Mouse (Mus musculus) MEL (cell line): ENCODE results near the gene Emx1. TPM values are rescaled to one million over a fixed set of nuclear protein-coding genes. Genes with fewer than 3 reads are reported as not detected.
"Not testable (repeated sequence)": the region's sequence is repeated elsewhere in the genome, so short reads cannot be mapped to it uniquely, and the experiment has no call there.

Experiments used
- DNase-seq: peaks from one replicate; pipeline ENCODE4 v3.0.0; 2011; ENCODE audit warnings: low read depth, low spot score
- H3K27ac ChIP-seq: 2 replicates; pipeline ENCODE4 v1.5.1; 2012; ENCODE audit warnings: low read depth, mild to moderate bottlenecking, control low read depth, low read length, moderate library complexity; ENCODE audit not compliant: control insufficient read depth
- H3K27me3 ChIP-seq, 2 experiments: fragments of 150-350 bp in 1 of 2; sonication (generic) in 1 of 2; 2 replicates each; pipeline ENCODE4 v1.6.1; 2012; ENCODE audit warnings: low read length in 2 of 2, mild to moderate bottlenecking in 2 of 2, improper control_type of control experiment in 1 of 2, moderate library complexity in 1 of 2; ENCODE audit not compliant: insufficient read depth in 2 of 2, control insufficient read depth in 1 of 2
- H3K36me3 ChIP-seq, 2 experiments: 2 replicates each; pipeline ENCODE4 v1.6.1; 2012 to 2014; ENCODE audit warnings: low read length in 2 of 2, improper control_type of control experiment in 1 of 2, inconsistent platforms in 1 of 2, mild to moderate bottlenecking in 1 of 2; ENCODE audit not compliant: insufficient read depth in 2 of 2, control insufficient read depth in 1 of 2
- H3K4me1 ChIP-seq, 2 experiments: fragments of 150-350 bp in 1 of 2; sonication (generic) in 1 of 2; 2 replicates each; pipeline ENCODE4 v1.6.1; 2012; ENCODE audit warnings: low read length in 2 of 2, improper control_type of control experiment in 1 of 2, mild to moderate bottlenecking in 1 of 2; ENCODE audit not compliant: insufficient read depth in 2 of 2, control insufficient read depth in 1 of 2
- H3K4me3 ChIP-seq, 2 experiments: fragments of 150-350 bp in 1 of 2; sonication (generic) in 1 of 2; 2 replicates each; pipeline ENCODE4 v1.5.1; 2012; ENCODE audit warnings: low read depth in 2 of 2, low read length in 2 of 2, mild to moderate bottlenecking in 2 of 2, moderate library complexity in 2 of 2, control low read depth in 1 of 2, improper control_type of control experiment in 1 of 2; ENCODE audit not compliant: control insufficient read depth in 1 of 2, insufficient read depth in 1 of 2
- H3K79me2 ChIP-seq: 2 replicates; pipeline ENCODE4 v1.6.1; 2012; ENCODE audit warnings: mild to moderate bottlenecking, low read length, moderate library complexity; ENCODE audit not compliant: control insufficient read depth, poor library complexity, insufficient read depth
- H3K9ac ChIP-seq: 2 replicates; pipeline ENCODE4 v1.6.1; 2012; ENCODE audit warnings: low read depth, mild to moderate bottlenecking, control low read depth, low read length, moderate library complexity; ENCODE audit not compliant: control insufficient read depth, poor library complexity, severe bottlenecking
- H3K9me3 ChIP-seq: fragments of 150-350 bp; sonication (generic); replicated peaks from 2 replicates; pipeline ENCODE4 v1.6.1; 2012; ENCODE audit warnings: mild to moderate bottlenecking, low read length, improper control_type of control experiment, moderate library complexity; ENCODE audit not compliant: insufficient read depth
- CTCF ChIP-seq, 3 experiments: IDR thresholded peaks in 2 of 3; conservative IDR thresholded peaks in 1 of 3; 2 replicates each; pipeline ENCODE4 v1.5.1; 2011 to 2012; ENCODE audit warnings: low read length in 3 of 3, low read depth in 2 of 3, mild to moderate bottlenecking in 2 of 3, improper control_type of control experiment in 1 of 3, inconsistent platforms in 1 of 3, mixed read lengths in 1 of 3, moderate library complexity in 1 of 3; ENCODE audit not compliant: control insufficient read depth in 1 of 3, insufficient read depth in 1 of 3, poor library complexity in 1 of 3, severe bottlenecking in 1 of 3
- E2F4 ChIP-seq: IDR thresholded peaks from 2 replicates; pipeline ENCODE4 v1.6.1; 2011; ENCODE audit warnings: low read depth, low read length, improper control_type of control experiment, borderline replicate concordance
- ELF1 ChIP-seq: IDR thresholded peaks from 2 replicates; pipeline ENCODE4 v1.6.1; 2014; ENCODE audit warnings: low read depth, mild to moderate bottlenecking, inconsistent platforms, low read length, improper control_type of control experiment, moderate library complexity
- EP300 ChIP-seq, 2 experiments: IDR thresholded peaks; 2 replicates each; pipeline ENCODE4 v1.6.1; 2011; ENCODE audit warnings: improper control_type of control experiment in 2 of 2, low read length in 2 of 2, low read depth in 1 of 2, mild to moderate bottlenecking in 1 of 2
- JUND ChIP-seq: IDR thresholded peaks from 2 replicates; pipeline ENCODE4 v1.6.1; 2011; ENCODE audit warnings: low read depth, mild to moderate bottlenecking, improper control_type of control experiment, low read length
- KAT2A ChIP-seq: conservative IDR thresholded peaks from 2 replicates; pipeline ENCODE4 v1.6.1; 2012; ENCODE audit warnings: low read depth, low read length, improper control_type of control experiment, inconsistent platforms
- MAFK ChIP-seq: IDR thresholded peaks from 2 replicates; pipeline ENCODE4 v1.6.1; 2011; ENCODE audit warnings: low read depth, mild to moderate bottlenecking, low read length, improper control_type of control experiment, borderline replicate concordance
- MAX ChIP-seq: IDR thresholded peaks from 2 replicates; pipeline ENCODE4 v1.6.1; 2011; ENCODE audit warnings: low read length, improper control_type of control experiment
- MEF2A ChIP-seq: IDR thresholded peaks from 2 replicates; pipeline ENCODE4 v1.6.1; 2014; ENCODE audit warnings: low read depth, mild to moderate bottlenecking, inconsistent platforms, low read length, improper control_type of control experiment; ENCODE audit not compliant: poor library complexity, insufficient replicate concordance, severe bottlenecking; ENCODE audit errors: extremely low read depth
- MXI1 ChIP-seq: IDR thresholded peaks from 2 replicates; pipeline ENCODE4 v1.6.1; 2011; ENCODE audit warnings: mild to moderate bottlenecking, low read depth, low read length, improper control_type of control experiment
- MYB ChIP-seq: IDR thresholded peaks from 2 replicates; pipeline ENCODE4 v1.6.1; 2011; ENCODE audit warnings: mild to moderate bottlenecking, low read depth, low read length, improper control_type of control experiment
- POLR2A ChIP-seq, 2 experiments: IDR thresholded peaks; 2 replicates each; pipeline ENCODE4 v1.6.1; 2011 to 2012; ENCODE audit warnings: low read length in 2 of 2, mild to moderate bottlenecking in 2 of 2, control low read depth in 1 of 2, improper control_type of control experiment in 1 of 2, low read depth in 1 of 2, moderate library complexity in 1 of 2; ENCODE audit not compliant: control insufficient read depth in 1 of 2, insufficient read depth in 1 of 2, poor library complexity in 1 of 2
- POLR2AphosphoS5 ChIP-seq: IDR thresholded peaks from 2 replicates; pipeline ENCODE4 v1.6.1; 2012; ENCODE audit warnings: low read depth, borderline replicate concordance, mild to moderate bottlenecking, inconsistent platforms, low read length, moderate library complexity, mixed read lengths
- RAD21 ChIP-seq: IDR thresholded peaks from 2 replicates; pipeline ENCODE4 v1.6.1; 2011; ENCODE audit warnings: mild to moderate bottlenecking, low read depth, low read length, improper control_type of control experiment
- RCOR1 ChIP-seq: IDR thresholded peaks from 2 replicates; pipeline ENCODE4 v1.6.1; 2012; ENCODE audit warnings: low read depth, mild to moderate bottlenecking, inconsistent platforms, low read length, improper control_type of control experiment
- SMC3 ChIP-seq: IDR thresholded peaks from 2 replicates; pipeline ENCODE4 v1.6.1; 2011; ENCODE audit warnings: low read depth, low read length, improper control_type of control experiment
- TCF12 ChIP-seq: IDR thresholded peaks from 2 replicates; pipeline ENCODE4 v1.6.1; 2014; ENCODE audit warnings: low read depth, mild to moderate bottlenecking, inconsistent platforms, low read length, improper control_type of control experiment, moderate library complexity
- USF2 ChIP-seq, 2 experiments: IDR thresholded peaks; 2 replicates each; pipeline ENCODE4 v1.6.1; 2011 to 2012; ENCODE audit warnings: improper control_type of control experiment in 2 of 2, low read length in 2 of 2, borderline replicate concordance in 1 of 2, inconsistent platforms in 1 of 2, low read depth in 1 of 2, mild to moderate bottlenecking in 1 of 2; ENCODE audit not compliant: insufficient read depth in 1 of 2
- ZC3H11A ChIP-seq: IDR thresholded peaks from 2 replicates; pipeline ENCODE4 v1.6.1; 2012; ENCODE audit warnings: low read depth, mild to moderate bottlenecking, inconsistent platforms, low read length, improper control_type of control experiment
- ZMIZ1 ChIP-seq: IDR thresholded peaks from 2 replicates; pipeline ENCODE4 v1.6.1; 2012; ENCODE audit warnings: low read depth, mild to moderate bottlenecking, inconsistent platforms, low read length, improper control_type of control experiment, moderate library complexity
- ZNF384 ChIP-seq: IDR thresholded peaks from 2 replicates; pipeline ENCODE4 v1.6.1; 2012; ENCODE audit warnings: low read depth, mild to moderate bottlenecking, inconsistent platforms, low read length, improper control_type of control experiment
- polyA plus RNA-seq, 2 experiments: library from polyadenylated mRNA; stranded (reverse) in 1 of 2; unstranded in 1 of 2; fragments of >175 nt in 1 of 2; fragments of >200 nt in 1 of 2; gene quantifications; 2 replicates each; pipeline versions ENCODE4 v1.2.1 to v1.2.4; 2012; ENCODE audit warnings: low replicate concordance in 2 of 2, low read depth in 1 of 2; ENCODE audit not compliant: insufficient read length in 2 of 2, insufficient read depth in 1 of 2, missing spikeins in 1 of 2
- total RNA-seq: library from RNA; depleted of rRNA; stranded (reverse); fragments of 300-350 nt; gene quantifications from 2 replicates; pipeline ENCODE4 v1.2.3, GENCODE M21; 2012

Gene Emx1
- total and polyA plus RNA-seq, 3 experiments: not detected

DNA sequence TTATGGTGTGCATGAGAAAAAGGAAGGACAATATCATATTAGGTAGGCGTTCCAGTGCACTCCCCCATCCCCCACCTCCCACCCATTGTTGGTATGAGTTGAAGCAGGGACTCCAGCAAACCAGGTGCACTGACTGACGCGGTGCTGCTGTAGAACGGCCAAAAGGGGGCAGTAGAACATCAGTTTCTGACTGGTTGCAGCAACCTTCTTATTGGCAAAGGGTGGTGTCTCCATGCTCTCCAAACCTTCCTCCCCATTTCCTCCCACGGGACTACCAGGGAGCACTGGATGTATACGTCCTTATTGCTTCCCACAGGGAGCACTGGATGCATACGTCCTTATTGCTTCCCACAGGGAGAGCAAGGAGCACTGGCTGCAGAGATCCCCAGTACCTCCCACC is 46.2 kb upstream of the Emx1 start:
- H3K36me3 ChIP-seq, H3K9ac ChIP-seq, H3K27me3 ChIP-seq, H3K4me3 ChIP-seq, H3K79me2 ChIP-seq, H3K27ac ChIP-seq, H3K9me3 ChIP-seq: not testable (repeated sequence)
- peak; percentile 28; the same call in 1 of the 2 replicates for TF ChIP-seq SMC3
- TF ChIP-seq CTCF (IDR thresholded peaks at IDR 0.05 in 2 of 3, conservative IDR thresholded peaks at IDR 0.05 in 1 of 3; ENCODE audit: control insufficient read depth in 1 of 3, insufficient read depth in 1 of 3, low read depth in 2 of 3, low read length in 3 of 3, poor library complexity in 1 of 3, severe bottlenecking in 1 of 3): peak; percentile 63 to 75 (median 64)
- peak; percentile 24; the same call in 1 of the 2 replicates for TF ChIP-seq ZC3H11A
- peak; percentile 64 for TF ChIP-seq RAD21
- DNase-seq: peak; percentile 76
- H3K4me1 ChIP-seq: peaks cover 8 to 16% of the 10 kb centered on the region in 2 experiments

DNA sequence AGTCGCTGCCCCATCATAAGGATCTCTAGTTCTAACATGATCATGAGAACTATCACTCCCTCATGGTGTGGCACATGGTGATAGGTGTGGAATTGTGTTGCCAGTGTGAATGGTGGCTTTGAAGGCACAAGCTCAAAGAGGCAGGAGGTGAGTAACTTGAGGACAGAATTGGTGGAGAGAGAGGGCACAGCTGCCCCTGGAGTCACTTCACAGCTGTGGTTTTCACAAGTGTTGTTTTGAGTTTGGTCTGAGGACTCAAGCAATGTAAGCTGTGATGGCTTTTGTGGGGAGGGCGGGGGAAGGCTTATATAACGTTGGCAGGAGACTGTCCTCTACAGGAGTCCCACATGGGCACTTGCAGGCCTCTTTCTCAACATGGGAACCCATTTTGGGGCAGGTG is 42.8 kb upstream of the Emx1 start:
- no peaks in the 10 kb centered on the region for H3K79me2 ChIP-seq
- no peak for TF ChIP-seq MYB
- TF ChIP-seq KAT2A: no peak
- TF ChIP-seq RAD21: no peak
- TF ChIP-seq ELF1: no peak
- TF ChIP-seq USF2 (IDR thresholded peaks at IDR 0.05; ENCODE audit: borderline replicate concordance in 1 of 2, insufficient read depth in 1 of 2, low read depth in 1 of 2, low read length in 2 of 2): no peak
- TF ChIP-seq TCF12: no peak
- no peak for TF ChIP-seq POLR2AphosphoS5
- no peak for TF ChIP-seq ZC3H11A
- TF ChIP-seq, all 39 proteins: peak for 0
- no peak overlapping the region for H3K9ac ChIP-seq
- H3K9me3 ChIP-seq: no peaks in the 10 kb centered on the region
- DNase-seq: no peak
- no peak overlapping the region for H3K4me3 ChIP-seq
- H3K36me3 ChIP-seq: peaks cover 0 to 4% of the 10 kb centered on the region in 2 experiments; a peak in 2 of 4 replicates
- peaks cover 2 to 3% of the 10 kb centered on the region in 2 experiments; a peak in 1 of 4 replicates for H3K27me3 ChIP-seq
- H3K27ac ChIP-seq: no peak overlapping the region
- peaks cover 8 to 16% of the 10 kb centered on the region in 2 experiments for H3K4me1 ChIP-seq

DNA sequence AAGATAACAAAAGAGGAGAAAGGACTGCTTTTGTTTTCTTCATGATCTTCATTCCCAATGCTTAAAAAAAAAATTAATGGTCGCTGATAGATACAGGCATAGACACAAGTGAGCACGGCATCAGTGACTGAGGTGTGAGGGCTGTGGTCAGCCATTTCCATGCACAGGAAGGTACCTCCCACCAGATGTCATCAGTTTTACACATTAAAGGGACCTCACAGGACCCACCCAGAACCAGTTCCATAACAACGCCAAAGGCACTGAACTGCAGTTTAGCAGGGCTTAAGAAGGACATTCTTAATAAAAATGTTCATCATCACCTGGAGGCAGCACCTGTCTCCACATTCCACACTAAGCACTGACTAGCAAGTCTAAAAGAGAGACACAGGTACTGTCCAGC is 39.6 kb upstream of the Emx1 start:
- H3K79me2 ChIP-seq: no peaks in the 10 kb centered on the region
- H3K36me3 ChIP-seq: peaks cover 0 to 4% of the 10 kb centered on the region in 2 experiments; a peak in 2 of 4 replicates
- no peaks in the 10 kb centered on the region for H3K9me3 ChIP-seq
- no peak for DNase-seq
- no peak for TF ChIP-seq JUND
- TF ChIP-seq MXI1: no peak
- no peak for TF ChIP-seq CTCF (IDR thresholded peaks at IDR 0.05 in 2 of 3, conservative IDR thresholded peaks at IDR 0.05 in 1 of 3; ENCODE audit: control insufficient read depth in 1 of 3, insufficient read depth in 1 of 3, low read depth in 2 of 3, low read length in 3 of 3, poor library complexity in 1 of 3, severe bottlenecking in 1 of 3)
- no peak for TF ChIP-seq RCOR1
- no peak for TF ChIP-seq ZMIZ1
- no peak for TF ChIP-seq KAT2A
- no peak for TF ChIP-seq ELF1
- TF ChIP-seq ZC3H11A: no peak
- TF ChIP-seq POLR2A (IDR thresholded peaks at IDR 0.05; ENCODE audit: control insufficient read depth in 1 of 2, insufficient read depth in 1 of 2, low read depth in 1 of 2, low read length in 2 of 2, poor library complexity in 1 of 2): no peak
- TF ChIP-seq MAX: no peak
- TF ChIP-seq MAFK: no peak
- TF ChIP-seq EP300 (IDR thresholded peaks at IDR 0.05; ENCODE audit: low read depth in 1 of 2, low read length in 2 of 2): no peak
- no peak for TF ChIP-seq ZNF384
- TF ChIP-seq MEF2A: no peak
- TF ChIP-seq SMC3: no peak
- TF ChIP-seq E2F4: no peak
- H3K9ac ChIP-seq: no peak overlapping the region
- no peak overlapping the region for H3K4me3 ChIP-seq
- H3K4me1 ChIP-seq: peaks cover 8 to 14% of the 10 kb centered on the region in 2 experiments
- peaks cover 2 to 3% of the 10 kb centered on the region in 2 experiments; a peak in 1 of 4 replicates for H3K27me3 ChIP-seq
- H3K27ac ChIP-seq: no peak overlapping the region
